Mouse (Mus musculus): ENCODE measurements at regions not wholly inside any gene's neighbourhood (a gene's known extent, or its start where the extent isn't known, plus 50 kb on each side); places are given as distances from the start of the nearest gene placed in this dataset.
"Not testable (repeated sequence)": the region's sequence is repeated elsewhere in the genome, so short reads cannot be mapped to it uniquely, and the experiment has no call there.

GRCm38 (mm10) chr11:113142816-113143215 lies 360.8 kb downstream of the Sox9 start:
- no peak for DNase-seq

DNA sequence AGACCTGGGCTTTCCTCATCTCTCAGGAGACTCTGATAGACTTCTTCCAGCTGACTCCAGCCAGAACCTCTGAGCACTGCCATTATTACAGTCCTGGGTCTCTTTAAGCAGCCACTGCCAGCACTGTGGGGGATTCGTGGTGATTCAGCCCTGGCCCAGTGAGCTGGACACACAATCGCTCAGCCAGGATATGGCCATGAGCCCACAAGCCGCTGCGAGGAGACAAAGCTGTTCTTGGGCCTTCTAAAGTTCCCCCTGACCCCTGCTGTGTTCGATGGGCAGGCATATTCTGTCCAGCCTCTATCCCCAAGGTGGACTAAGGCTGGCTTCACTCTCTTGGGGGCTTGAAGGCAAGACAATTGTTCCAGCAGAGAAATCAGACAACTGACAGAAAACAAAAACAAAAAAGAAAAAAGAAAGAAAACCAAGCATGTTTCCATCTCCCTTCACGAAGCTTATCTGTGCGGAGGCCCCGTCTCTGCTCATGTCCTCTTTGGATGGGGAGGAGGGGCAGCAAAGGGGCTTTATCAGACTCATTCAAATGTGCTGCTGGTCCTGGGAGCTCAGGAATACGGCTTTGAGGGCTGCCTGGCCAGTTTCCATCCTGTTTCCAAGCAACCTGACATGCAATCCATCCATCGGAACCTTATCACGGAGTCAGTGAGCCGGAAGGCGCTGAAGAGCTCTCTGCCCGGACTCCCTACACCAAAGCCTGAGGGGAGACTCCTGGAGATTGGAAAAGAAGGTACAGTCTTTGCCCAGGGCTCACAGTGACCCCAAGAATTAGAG lies 362.0 kb downstream of the Sox9 start:
- DNase-seq = peak; percentile 58

GRCm38 (mm10) chr11:113145721-113146120 lies 363.7 kb downstream of the Sox9 start:
- DNase-seq = no peak

DNA sequence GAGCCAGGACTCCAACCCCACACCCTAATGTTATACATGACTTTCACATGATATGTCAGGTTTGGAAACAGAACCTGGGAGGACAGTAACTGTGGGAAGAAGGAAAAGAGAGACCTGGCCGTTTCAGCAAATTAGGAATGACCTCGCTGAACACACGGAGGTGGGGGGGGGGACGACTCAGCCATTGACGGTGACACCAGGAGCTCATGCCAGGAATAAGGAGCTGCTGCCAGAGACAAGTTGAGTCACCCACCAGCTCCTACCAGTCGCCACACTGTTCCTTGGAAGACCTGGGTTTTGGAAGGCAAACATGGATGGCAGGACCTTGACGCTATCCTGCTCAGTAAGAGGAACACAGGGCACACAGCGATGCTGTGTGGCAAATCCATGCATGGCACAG lies 364.7 kb downstream of the Sox9 start:
- DNase-seq = no peak

DNA sequence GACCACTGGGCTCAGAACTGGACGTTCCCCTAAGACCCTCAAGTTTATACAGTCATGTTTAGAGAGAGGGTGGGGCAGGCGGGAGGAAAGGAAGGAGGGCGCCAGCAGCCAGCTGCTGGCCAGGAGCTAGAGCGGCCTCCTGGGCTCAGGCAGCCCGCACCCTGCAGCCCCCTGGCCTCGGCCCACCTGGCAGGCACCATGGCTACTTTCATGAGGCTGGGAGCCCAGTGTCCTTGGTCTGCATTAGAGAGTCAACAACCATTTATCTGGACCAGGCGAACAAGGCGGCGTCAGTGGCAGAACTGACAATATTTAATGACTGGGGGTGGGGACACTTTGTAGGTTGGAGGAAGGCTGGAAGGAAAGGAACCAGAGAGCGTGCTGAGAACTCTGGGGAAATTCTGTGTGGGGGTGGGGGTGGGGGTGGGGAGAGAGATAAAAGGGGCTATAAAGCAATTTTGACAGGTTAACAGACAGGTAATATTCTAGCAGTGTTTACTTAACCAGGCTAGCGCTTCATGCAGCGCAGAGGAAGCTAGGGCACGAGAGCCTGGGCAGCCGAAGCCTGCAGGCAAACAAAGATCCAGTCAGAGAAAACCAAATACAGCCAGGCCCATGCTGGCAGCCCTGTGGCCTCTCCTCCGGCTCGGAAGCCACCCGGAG lies 365.6 kb downstream of the Sox9 start:
- no peak for DNase-seq

GRCm38 (mm10) chr11:113148198-113148537 lies 366.1 kb downstream of the Sox9 start:
- DNase-seq = no peak

- DNase-seq = no peak
Observed at GRCm38 (mm10) chr11:113155515-113155914, 373.5 kb downstream of the Sox9 start.

DNA sequence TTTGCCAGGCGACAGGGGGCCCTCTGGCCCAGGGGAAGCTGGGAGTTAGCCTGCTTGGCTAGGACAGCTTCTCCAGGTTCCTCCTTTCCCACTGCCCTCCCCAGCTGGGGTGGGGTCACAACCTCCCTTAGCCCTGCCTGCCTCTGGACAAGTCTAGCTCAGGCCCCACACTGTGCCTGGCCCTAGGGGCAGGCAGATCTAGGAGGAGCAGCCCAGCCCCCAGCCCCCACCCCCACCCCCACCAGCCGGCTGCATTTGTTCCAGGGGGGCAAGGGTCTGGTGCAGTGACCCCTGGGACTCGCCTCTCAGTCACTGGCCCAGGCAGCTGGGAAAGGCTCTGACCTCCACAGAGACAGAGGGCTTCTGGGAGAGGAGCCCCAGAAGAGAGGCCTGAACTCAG lies 381.9 kb downstream of the Sox9 start:
- DNase-seq = no peak

- no peak for DNase-seq
Observed at GRCm38 (mm10) chr11:113164510-113164909, 382.5 kb downstream of the Sox9 start.

DNA sequence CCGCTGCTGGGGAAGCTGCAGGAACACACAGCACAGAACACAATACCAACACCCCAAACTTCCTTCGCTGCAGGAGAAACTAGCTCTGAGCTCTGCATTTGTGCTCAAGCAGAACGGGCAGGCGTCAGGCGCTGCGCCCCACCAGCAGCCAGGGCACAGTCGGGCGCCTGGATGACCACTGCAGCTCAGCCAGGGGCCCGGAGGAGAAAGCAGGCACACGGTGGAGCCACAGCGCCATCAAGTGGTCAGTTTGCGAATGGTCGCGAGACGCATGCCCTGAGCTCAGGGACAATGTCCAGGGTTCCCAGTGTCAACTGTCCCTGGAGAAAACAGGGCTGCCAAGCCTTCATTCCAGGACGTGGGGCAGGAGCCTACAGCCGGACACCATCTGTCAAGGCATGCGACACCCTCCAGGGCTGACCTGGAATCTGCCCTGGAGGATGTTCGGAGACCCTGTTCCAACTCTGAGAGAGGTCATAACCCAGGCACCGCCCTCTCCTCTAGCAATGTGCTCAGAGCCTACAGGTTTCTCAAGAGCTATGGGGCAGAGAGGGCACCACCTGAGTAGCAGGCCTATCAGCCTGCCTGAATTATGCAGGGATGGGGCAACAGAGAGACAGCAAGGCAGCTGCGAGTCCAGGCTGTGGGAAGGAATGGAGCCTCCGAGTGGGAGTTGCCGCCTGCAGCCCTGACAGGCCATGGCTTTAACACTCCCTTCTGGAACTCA lies 383.2 kb downstream of the Sox9 start:
- peak; percentile 83 for DNase-seq

- no peak for DNase-seq
Observed at GRCm38 (mm10) chr11:113166517-113166916, 384.5 kb downstream of the Sox9 start.

DNA sequence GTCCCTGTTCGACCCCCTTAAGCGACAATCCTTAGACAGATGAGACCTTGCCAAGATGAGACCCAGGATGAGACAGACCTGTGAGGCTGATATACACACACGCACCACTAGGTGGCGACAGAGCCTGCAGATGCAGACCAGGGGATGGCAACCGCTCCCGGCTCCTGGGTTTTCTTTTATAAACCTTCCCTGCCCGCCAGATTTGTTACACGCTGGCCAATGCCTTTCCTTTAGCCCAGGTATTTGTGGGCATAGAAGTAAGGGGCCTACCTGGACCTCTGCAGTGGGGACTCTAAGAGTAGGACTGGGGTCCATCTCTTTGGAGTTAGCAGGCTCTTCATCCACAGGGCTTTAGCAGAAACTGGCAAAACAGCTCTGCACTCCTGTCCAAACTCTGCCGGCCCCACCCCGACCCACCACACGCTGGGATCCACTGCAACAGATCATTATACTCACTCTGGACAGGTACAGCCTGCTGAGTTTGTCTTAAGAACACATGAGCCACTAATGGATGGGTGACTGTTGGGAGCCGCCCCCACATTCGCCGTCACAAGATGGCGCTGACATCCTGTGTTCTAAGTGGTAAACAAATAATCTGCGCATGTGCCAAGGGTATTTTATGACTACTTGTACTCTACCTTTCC lies 390.6 kb downstream of the Sox9 start:
- DNase-seq = peak; percentile 78

- DNase-seq = not testable (repeated sequence)
Observed at GRCm38 (mm10) chr11:113173317-113173716, 391.3 kb downstream of the Sox9 start.

DNA sequence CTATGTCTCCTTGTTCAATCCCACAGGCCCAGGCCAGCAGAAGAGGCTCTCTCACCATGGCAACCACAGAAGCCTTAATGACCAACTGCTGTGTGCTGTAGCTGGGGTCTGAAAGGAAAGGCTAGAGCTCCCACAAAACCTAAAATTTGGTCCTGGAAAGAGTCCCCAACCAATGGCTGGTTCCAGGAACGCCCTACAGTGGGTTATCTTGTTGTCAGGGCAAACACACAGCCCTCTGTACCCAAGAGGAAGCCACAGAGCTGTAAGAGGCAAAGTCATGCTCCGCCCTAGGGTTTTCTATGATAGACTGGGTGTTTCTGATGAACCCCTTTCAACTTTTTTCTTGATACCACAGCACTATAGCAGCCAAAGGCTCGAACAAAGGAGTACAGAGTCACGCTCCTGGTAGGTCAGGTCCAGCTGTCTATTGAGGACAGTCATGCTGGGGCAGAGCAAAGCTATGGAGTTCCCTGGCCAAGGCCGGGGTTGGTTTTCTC lies 392.0 kb downstream of the Sox9 start:
- DNase-seq = no peak

- no peak for DNase-seq
Observed at GRCm38 (mm10) chr11:113175323-113175722, 393.3 kb downstream of the Sox9 start.

- DNase-seq = peak; percentile 60
Observed at GRCm38 (mm10) chr11:113176183-113176582, 394.2 kb downstream of the Sox9 start.

DNA sequence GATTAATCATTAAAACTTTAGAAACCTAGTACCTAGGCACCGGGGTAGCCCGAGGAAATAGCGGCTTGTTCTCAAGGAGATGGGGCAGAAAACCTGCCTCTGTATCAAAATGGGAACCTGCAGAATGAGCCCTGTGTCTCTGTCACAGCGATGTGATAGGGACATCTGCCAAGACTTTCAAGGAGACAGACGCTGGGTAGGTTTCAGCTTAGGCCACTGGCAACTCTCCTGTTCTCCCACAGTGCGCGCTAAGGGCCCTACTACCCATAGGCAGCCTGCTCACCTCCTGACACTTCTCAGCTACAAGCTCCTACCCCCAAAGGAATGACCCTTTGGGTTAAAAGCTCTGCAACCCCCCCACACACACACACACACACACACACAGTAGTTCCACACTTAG lies 396.4 kb downstream of the Sox9 start:
- DNase-seq = no peak

GRCm38 (mm10) chr11:113180008-113180407 lies 398.0 kb downstream of the Sox9 start:
- DNase-seq = no peak

DNA sequence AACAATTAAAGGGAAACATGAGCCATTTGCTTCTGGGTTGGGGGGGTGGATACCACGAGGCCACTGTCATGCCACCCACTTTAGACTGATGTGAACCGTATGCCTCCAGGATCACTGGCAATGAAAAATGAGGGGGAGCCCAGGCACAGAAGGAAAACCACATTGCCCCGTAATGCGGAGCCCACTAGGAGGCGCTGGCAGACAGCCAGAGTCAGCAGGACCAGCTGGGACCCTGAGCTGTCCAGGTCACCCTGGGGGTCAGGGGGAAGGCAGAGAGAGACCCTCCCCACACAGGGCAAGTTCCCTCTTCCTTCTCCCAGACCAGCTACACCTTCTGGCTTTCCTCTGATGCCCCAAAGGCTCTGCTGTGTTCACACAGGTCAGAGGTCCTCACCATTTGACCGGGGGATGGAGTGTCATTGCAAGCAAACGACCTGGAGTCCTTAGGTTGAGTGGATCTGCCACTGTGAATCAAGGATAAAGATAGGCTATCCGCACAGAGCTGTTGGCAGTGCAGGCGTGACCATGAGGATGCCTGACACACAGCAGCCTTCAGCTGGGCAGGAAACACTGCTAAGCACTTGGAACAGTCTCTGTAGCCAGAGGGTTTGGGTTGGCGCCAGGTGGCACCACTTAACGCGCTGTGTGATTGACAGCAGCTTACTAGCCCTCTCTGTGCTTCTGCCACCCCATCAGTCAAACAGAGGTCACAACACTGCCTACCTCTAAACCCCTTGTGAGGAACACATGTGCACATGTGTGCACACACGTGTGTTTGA lies 400.2 kb downstream of the Sox9 start:
- DNase-seq = no peak

- no peak for DNase-seq
Observed at GRCm38 (mm10) chr11:113183556-113183955, 401.5 kb downstream of the Sox9 start.

GRCm38 (mm10) chr11:113184095-113184494 lies 402.1 kb downstream of the Sox9 start:
- no peak for DNase-seq

GRCm38 (mm10) chr11:113187407-113187806 lies 405.4 kb downstream of the Sox9 start:
- no peak for DNase-seq
